Mouse (Mus musculus): Measurements from ENCODE around the gene Fuca1.

The Fuca1 gene

DNA sequence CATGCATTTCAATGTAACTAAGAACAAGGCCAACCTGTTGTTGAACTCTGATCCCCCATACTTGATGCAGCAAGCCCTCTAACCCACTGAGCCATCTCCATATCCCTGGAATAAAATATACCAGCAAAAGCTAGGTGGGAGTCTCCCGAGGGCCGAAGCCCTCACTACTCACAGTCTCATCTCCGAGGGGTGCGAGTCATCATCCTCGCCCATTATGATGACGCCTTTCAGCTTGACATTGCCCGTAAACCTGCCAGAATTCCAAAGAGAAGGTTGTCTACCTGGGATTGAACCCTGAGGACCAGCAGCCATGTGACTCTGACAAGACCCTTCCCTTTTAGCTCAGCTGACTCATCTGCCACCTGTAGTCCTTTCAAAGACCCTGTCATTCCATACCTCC lies 65.2 kb downstream of the Fuca1 start:
- no peak for DNase-seq

- peak; percentile 12 for DNase-seq
Measured at GRCm38 (mm10) chr4:135986301-135986942, 65.9 kb downstream of the Fuca1 start.

DNA sequence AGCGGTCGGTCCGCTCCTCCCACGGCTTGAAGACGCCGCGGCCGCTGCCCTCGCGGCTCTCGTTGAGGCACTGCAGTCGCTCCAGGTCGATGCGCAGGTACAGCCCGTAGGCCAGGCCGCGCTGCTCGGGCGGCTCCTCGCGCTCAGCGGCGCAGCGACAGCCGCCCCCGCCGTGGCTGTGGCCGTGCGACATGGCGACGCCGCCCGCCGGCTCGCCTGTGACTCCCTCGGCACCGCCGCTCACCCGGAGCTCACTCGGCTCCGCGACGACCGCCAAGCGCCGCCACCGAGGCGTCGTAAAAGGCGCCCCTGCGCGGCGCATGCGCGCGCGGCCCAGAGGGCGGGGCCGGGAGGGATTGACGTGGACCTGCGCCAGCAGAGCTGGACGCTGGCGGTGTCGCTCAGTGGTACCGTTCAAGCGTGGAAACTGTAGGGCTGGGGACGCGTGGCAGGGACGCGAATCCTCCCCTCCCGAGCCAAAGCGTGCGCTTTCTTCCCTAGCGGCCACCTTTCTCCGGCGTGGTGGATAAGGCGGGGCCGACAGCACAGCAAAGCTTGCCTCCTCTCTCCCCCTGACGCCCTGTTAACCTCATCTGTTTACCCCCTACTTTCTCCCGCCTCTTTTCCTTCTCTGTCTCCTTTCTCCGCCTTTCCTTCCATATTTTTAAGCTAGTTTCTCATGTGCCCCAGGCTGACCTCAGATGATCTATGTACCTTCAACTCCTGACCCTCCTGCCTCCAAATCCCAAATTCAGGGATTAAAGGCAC lies 66.6 kb downstream of the Fuca1 start, which contains the start of gene Pithd1:
Pithd1 (minus strand) TSS at position 322 of the 768 bp plus-strand sequence.
- DNase-seq: peak; percentile 96

GRCm38 (mm10) chr4:135987714-135988113 lies 67.2 kb downstream of the Fuca1 start:
- no peak for DNase-seq
